Mouse (Mus musculus) CH12.LX (cell line): ENCODE measurements at regions not wholly inside any gene's neighbourhood (a gene's known extent, or its start where the extent isn't known, plus 50 kb on each side); places are given as distances from the start of the nearest gene placed in this dataset.

Experiments used
- ELF1 ChIP-seq: IDR thresholded peaks from 2 replicates; pipeline ENCODE4 v1.6.1; 2014; ENCODE audit warnings: low read depth, mild to moderate bottlenecking, inconsistent platforms, low read length, improper control_type of control experiment
- MAX ChIP-seq: IDR thresholded peaks from 2 replicates; pipeline ENCODE4 v1.6.1; 2011; ENCODE audit warnings: low read length, improper control_type of control experiment
- POLR2A ChIP-seq: IDR thresholded peaks from 2 replicates; pipeline ENCODE4 v1.6.1; 2011; ENCODE audit warnings: low read depth, mild to moderate bottlenecking, improper control_type of control experiment, low read length
- RAD21 ChIP-seq: IDR thresholded peaks from 2 replicates; pipeline ENCODE4 v1.6.1; 2011; ENCODE audit warnings: low read depth, mild to moderate bottlenecking, low read length, improper control_type of control experiment, moderate library complexity
- SMC3 ChIP-seq: IDR thresholded peaks from 2 replicates; pipeline ENCODE4 v1.6.1; 2011; ENCODE audit warnings: low read depth, low read length, improper control_type of control experiment

DNA sequence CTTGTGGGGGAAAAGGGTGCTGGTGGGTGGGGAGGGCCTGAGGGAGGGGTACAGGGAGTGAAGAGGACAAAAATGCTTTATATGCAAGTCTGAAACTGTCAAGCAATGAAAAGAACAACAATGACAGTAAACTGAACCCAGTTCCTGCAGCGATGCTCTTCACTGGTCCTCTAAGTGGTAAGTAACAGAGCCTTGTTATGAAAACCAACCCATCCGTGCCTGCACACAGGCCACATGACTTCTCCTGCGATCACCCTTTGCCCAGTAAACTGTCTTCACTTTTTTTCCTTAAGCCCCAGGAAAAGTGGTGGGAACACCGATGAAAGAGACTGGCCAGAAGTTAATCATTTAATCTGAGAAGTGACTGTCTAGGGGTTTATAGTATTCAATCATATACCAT is 83.3 kb downstream of the Atp6ap1l start:
- TF ChIP-seq ELF1 (no peak), RAD21 (no peak), POLR2A (no peak), SMC3 (no peak), MAX (no peak)
